Mouse (Mus musculus) spleen, embryonic (tissue): ENCODE measurements around the gene Fv1.

Experiments used
- CTCF ChIA-PET: fragments of 350-600 bp; sonication (Branson Sonifier 250); formaldehyde crosslinking; loops from one replicate; lab custom pipeline; 2022; lab: Charles Lee

The Fv1 gene

DNA sequence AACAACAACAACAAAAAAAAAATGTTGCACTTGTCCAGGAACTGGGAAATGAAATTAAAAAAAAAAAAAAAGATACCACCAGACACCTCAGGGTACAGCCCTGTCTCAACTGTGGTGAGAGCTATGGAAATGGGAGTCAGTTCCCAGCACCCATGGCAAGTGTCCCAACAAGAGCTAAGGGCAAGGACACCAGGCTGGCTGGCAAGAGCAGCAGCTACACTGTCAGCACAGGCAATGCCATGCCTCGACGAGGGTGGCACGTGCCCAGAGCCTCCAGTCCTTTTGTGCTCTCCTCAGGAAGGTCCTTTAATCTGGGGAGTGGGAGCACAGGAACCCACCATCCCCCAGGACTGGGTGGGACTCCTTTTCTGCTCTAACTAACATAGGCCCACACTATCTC, 15.4 kb downstream of the Fv1 start:
- CTCF ChIA-PET = interaction anchor here (0.7 kb wide), 1 partner anchor 285 kb away, joined by 4 read pairs; no protein-coding TSS in a partner anchor

GRCm38 (mm10) chr4:147886158-147886557, 17.4 kb downstream of the Fv1 start:
- CTCF ChIA-PET = interaction anchor here (0.7 kb wide), 1 partner anchor 15 kb away, joined by 3 read pairs; no protein-coding TSS in a partner anchor

GRCm38 (mm10) chr4:147887277-147887676, 18.5 kb downstream of the Fv1 start:
- CTCF ChIA-PET = no interaction called here

DNA sequence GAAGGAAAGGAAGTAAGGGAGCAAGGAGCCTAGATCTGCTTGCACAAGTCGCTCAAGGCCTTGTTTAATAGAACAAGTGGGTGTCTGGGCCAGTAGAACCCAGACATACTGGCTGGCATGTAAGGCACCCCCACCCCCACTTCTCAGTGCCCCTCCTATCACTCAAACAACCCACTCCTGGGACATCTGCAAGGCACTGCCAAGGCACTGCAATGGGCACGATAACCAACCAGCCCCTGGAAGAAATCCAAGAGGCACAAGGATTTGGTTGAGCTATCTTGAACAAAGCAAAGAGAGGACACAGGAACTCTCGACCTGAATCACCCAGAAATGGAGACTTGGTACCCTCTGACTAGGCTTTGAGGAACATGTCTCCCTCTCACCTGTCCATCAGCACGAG, 19.5 kb downstream of the Fv1 start:
- CTCF ChIA-PET = no interaction called here

DNA sequence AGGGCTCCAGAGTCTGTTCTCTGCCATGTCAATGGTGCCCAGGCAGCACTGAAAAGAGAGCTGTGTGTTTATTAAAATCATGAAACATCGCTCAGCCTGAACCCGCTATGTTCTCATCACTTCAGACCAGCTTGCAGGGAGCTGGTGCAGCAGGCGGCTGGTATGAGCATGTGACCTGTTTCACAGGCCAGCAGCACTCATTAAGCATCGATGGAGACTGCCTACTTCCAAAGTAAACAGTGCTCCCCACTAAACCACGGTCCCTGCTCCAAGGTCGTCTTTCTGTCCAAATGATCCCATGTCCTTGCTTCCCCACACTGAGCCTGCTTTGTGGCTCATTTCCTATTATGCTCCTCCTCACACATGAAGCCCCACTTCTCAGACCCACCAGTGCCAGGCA, 21.6 kb downstream of the Fv1 start:
- CTCF ChIA-PET = no interaction called here

- CTCF ChIA-PET = no interaction called here
These were observed 27.1 kb downstream of the Fv1 start for GRCm38 (mm10) chr4:147895815-147896330.

- CTCF ChIA-PET = no interaction called here
These were observed 27.6 kb downstream of the Fv1 start for GRCm38 (mm10) chr4:147896411-147896810.

DNA sequence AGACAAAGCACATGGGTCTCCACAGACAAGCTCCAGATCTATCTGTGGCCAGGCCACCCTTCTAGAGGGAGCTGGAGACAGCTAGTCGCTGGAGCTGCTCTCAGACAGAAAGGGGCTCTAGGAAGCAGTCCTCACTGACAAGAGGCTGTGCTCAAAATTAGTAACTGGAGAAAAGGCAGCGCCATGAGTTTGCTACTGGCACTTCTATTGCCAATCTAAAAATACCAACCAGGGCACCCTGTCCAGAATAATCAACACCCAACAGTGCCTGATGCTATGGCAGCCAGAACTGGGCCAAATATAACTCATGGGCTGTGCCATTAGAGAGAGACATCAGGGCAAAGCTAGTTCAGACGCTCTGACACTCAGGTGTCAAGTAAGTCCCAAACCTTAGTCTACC, 28.6 kb downstream of the Fv1 start:
- CTCF ChIA-PET = no interaction called here

GRCm38 (mm10) chr4:147900452-147900851, 31.7 kb downstream of the Fv1 start:
- CTCF ChIA-PET = no interaction called here

GRCm38 (mm10) chr4:147902906-147903500, 34.2 kb downstream of the Fv1 start:
- CTCF ChIA-PET = no interaction called here

DNA sequence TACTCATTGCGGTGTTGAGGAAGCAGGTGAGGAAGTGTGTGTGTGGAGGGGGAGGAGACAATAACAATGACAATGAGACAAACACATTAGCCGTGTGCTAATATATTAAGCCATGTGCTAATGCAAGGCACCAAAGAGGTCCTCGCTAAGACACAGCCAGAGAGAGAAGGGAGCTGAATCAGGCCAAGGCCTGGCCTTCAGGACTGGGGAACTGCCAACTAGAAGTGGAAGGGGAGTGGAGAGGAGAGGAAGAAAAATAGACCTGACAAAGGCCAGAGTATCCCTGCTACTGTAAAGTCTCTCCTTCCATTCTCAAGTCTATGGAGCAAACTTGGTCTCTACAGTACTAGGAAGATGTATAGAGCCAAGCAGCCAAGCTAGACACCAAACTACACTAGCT, 34.8 kb downstream of the Fv1 start:
- CTCF ChIA-PET = interaction anchor here (1.4 kb wide), 1 partner anchor 248 kb away, joined by 6 read pairs; the partner anchor contains the start of gene Fbxo6

DNA sequence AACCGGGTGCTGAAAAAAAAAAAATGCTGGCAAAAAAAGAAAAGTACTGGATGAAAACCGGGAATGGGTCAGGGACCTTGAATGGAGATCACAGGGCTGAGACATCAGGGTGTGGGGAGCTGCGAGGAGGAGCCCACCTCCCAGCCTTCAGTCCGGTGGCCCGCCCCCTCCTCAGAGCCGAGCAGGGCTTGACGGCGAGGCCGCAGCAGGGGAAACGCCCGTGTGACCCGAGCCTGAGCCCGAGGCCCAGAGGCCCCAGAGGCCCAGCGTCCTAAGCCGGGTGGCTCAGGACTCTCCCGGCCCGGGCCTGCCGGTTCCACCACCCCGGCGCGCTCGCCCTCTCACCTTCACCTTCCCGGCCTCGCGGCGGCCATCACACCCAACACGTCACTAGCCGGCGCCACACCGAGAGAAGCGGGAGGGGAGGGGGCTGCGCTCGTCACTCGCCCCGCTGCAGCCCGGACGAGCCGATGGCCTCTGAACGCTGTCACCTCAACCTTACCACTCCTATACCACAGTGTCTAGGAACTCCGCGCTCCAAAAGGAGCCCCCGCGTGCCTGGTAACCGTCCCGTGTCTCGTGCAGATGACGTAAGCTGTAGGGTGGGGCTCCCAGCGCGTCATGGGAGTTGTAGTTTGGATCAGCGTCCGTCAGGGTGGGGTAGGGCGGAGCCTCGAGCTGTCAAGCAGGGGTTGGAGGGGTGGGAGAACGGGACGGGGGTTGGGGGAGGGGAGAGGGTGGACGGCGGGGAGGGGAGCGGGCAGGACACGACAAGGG, 35.7 kb downstream of the Fv1 start, which contains the start of gene Mfn2:
Gene Mfn2 (minus strand): TSS at position 392 of the 777 bp plus-strand sequence.
- CTCF ChIA-PET = interaction anchor here (1.4 kb wide), 1 partner anchor 247 kb away, joined by 6 read pairs; the partner anchor contains the start of gene Fbxo6

- CTCF ChIA-PET = interaction anchor here (0.7 kb wide), 1 partner anchor 26 kb away, joined by 3 read pairs; no protein-coding TSS in a partner anchor
These were observed 36.4 kb downstream of the Fv1 start for GRCm38 (mm10) chr4:147905090-147905659.

DNA sequence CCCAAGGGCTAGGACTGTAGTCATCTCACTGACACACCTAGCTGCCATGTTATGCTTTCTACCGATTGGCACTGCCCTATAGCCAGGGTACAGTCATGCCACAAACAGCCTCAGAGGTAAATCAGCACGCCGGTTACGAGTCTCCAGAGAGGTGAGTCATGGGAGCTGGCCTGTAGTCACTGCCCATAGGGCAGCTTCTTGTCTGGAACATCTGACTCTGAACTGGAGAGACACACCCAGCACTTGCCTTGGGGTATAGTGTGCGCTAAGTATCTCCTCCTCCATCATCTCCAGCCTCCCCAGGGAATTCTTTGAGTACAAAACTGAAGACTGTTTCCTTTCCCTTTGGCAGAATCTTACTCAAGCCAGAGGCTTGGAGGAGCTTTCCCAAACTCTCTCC, 37.5 kb downstream of the Fv1 start:
- CTCF ChIA-PET = no interaction called here

DNA sequence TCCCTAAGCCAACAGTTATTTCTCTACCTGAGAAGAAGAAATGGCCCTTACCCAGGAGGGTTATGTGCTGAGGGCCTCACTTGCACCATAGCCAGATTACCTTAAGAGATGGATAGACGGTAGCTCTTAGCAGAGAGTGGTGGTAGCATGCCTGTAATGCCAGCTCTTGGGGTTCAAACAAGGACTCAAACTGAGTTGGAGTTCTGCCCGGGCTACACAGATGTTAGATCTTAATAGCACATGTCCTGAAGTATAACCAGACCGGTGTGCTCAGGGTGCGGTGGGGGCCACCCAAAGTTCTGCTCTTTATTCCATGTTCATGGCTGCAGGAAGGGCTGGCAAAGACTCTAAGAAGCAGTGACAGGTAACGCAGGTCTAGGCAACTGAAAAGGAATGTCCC, 40.7 kb downstream of the Fv1 start:
- CTCF ChIA-PET = no interaction called here

DNA sequence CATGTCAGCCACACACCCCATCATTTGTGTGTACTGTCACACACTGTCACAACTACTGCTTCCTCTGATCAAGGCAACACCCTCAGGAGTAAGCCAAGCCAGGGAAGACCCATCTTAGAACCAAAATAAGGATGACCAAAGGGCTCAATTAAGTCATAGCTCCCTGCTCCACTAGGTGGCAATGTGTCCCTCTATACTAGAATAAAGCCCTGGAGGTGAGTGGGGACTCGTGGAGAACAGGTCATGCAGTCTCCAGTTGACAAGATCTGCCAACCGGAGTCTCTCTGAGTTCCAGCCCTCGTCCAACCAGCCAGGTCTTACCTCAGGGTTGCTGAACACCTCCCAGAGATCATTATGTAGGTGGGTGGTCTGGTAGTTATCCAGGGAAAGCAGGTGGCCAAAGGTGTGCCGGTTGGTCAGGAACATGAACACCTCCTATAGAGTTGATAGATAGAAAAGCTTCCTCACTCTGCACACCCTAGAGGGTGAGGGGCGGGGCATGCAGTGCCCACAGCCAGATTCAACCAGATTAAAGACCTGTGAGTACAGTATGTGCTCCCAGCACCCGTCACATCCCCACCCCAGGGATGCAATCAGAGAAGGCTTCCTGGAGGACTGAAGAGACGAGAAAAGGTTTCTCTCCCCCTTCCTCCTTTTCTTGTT, 49.8 kb downstream of the Fv1 start:
- CTCF ChIA-PET = interaction anchor here (0.6 kb wide), 1 partner anchor 163 kb away, joined by 3 read pairs; no protein-coding TSS in a partner anchor
